Mouse (Mus musculus) limb, embryonic 11.5 days (tissue): ENCODE measurements around the gene Trabd. TPM values are rescaled to one million over a fixed set of nuclear protein-coding genes. Genes with fewer than 3 reads are reported as not detected.

Experiments used
- ATAC-seq: fragments of 200-750 bp; cut with Nextera tagmentation; 2 replicates; pipeline ENCODE4 v1.8.0; 2017; ENCODE audit warnings: low read depth; ENCODE audit not compliant: insufficient number of reproducible peaks, low FRiP score, low TSS enrichment
- DNase-seq: peaks from one replicate; pipeline ENCODE4 v3.0.0-alpha.2; 2015; ENCODE audit warnings: low spot score
- H3K27ac ChIP-seq: fragments of 300-500 bp; sonication (generic); replicated peaks from 2 replicates; pipeline ENCODE4 v1.5.1; 2014; ENCODE audit warnings: low read depth, mild to moderate bottlenecking, low read length
- H3K27me3 ChIP-seq: fragments of 300-500 bp; sonication (generic); 2 replicates; pipeline ENCODE4 v1.6.1; 2014; ENCODE audit warnings: mild to moderate bottlenecking, low read length, mixed read lengths; ENCODE audit not compliant: control insufficient read depth, insufficient read depth
- H3K36me3 ChIP-seq: fragments of 300-500 bp; sonication (generic); 2 replicates; pipeline ENCODE4 v1.6.1; 2014; ENCODE audit warnings: mild to moderate bottlenecking, low read length, moderate library complexity, mixed read lengths; ENCODE audit not compliant: control insufficient read depth, insufficient read depth
- H3K4me1 ChIP-seq: fragments of 300-500 bp; sonication (generic); 2 replicates; pipeline ENCODE4 v1.6.1; 2014; ENCODE audit warnings: low read length, mixed read lengths; ENCODE audit not compliant: control insufficient read depth, insufficient read depth
- H3K4me2 ChIP-seq: fragments of 300-500 bp; sonication (generic); 2 replicates; pipeline ENCODE4 v1.6.1; 2014; ENCODE audit warnings: low read depth, mild to moderate bottlenecking, moderate library complexity; ENCODE audit not compliant: severe bottlenecking
- H3K4me3 ChIP-seq: fragments of 300-500 bp; sonication (generic); 2 replicates; pipeline ENCODE4 v1.5.1; 2014; ENCODE audit warnings: low read depth, low read length
- H3K9ac ChIP-seq: fragments of 300-500 bp; sonication (generic); 2 replicates; pipeline ENCODE4 v1.6.1; 2014; ENCODE audit warnings: mild to moderate bottlenecking, low read length
- H3K9me3 ChIP-seq: fragments of 300-500 bp; sonication (generic); 2 replicates; pipeline ENCODE4 v1.6.1; 2016; ENCODE audit warnings: low read length; ENCODE audit not compliant: control insufficient read depth
- WGBS: fragments of 180-500 bp; shearing (Covaris S2); extraction: QIAGEN DNeasy Blood & Tissue Kit; methylation state at CpG from one replicate; pipeline ENCODE4 v1.1.7; 2014; 5-methylcytosine and 5-hydroxymethylcytosine counted together
- polyA plus RNA-seq: library from polyadenylated mRNA; unstranded; fragments of >200 nt; fragmentation: Nextera tagmentation; extraction: Ambion mirVana; gene quantifications from 2 replicates; pipeline ENCODE4 v1.2.1, GENCODE M21; 2014

The Trabd gene
- polyA plus RNA-seq, 1 experiment from 2014 or later, result 49.0 TPM

- WGBS, result 76% methylated on average over 19 of the region's 19 CpGs
- Histone ChIP-seq H3K27me3 (peaks cover 39% of the 10 kb centered on the region), H3K9ac (no peak overlapping the region), H3K4me2 (no peak overlapping the region), H3K9me3 (no peaks in the 10 kb centered on the region), H3K27ac (no peak overlapping the region), H3K36me3 (no peaks in the 10 kb centered on the region; the same call in 1 of the 2 replicates), H3K4me3 (no peak overlapping the region), H3K4me1 (no peaks in the 10 kb centered on the region)
- ATAC-seq, result no peak
- DNase-seq, result no peak
Observed at GRCm38 (mm10) chr15:89069336-89069840, 5.5 kb upstream of the Trabd start.

- Histone ChIP-seq H3K27me3 (peaks cover 36% of the 10 kb centered on the region), H3K4me2 (no peak overlapping the region), H3K9ac (no peak overlapping the region), H3K36me3 (no peaks in the 10 kb centered on the region; the same call in 1 of the 2 replicates), H3K4me3 (no peak overlapping the region), H3K27ac (no peak overlapping the region), H3K9me3 (no peaks in the 10 kb centered on the region), H3K4me1 (peaks cover 8% of the 10 kb centered on the region; the same call in 1 of the 2 replicates)
- no peak for ATAC-seq
- WGBS, result 79% methylated on average over 24 of the region's 24 CpGs
- DNase-seq, result no peak
Observed at GRCm38 (mm10) chr15:89070606-89071005, 4.3 kb upstream of the Trabd start.

- Histone ChIP-seq H3K4me2 (no peak overlapping the region), H3K9ac (no peak overlapping the region)
- 53% methylated on average over 10 of the region's 10 CpGs for WGBS
Observed at GRCm38 (mm10) chr15:89073993-89074603, 826 bp upstream of the Trabd start.

DNA sequence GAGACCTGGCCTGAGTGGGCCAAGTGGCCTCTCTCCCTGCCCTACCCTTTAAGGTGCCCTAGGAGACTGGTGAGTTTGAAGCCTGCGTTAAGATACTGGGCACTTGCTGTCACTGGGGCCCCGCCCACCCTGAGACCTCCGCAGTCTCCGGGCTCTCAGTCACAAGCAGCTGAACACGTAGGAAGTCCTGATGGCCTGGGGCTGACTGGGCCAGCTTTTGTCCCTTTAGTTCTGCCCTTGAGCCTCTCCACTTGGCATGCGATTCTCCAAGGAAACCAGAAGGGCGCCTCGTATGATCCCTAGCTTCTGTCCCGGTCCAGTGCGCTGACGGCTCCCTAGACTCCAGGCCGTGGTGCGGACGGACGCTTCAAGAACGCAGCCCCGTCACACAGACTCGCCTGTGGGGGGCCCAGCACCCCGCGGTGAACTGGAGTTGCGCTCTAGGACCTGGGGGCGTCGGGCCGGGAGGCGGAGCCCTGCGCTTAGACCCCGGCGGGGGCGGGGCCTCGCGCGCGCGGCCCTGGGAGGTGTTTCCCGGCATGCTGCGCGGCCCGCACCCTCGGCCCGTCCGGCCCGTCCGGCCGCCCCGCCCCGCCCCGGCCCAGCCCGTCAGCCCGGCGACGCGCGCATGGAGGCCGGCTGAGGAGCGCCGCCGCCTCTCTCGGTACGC, 689 bp downstream of the Trabd start:
- peak overlapping the region; percentile 62 for H3K27ac ChIP-seq
- ATAC-seq (peak; percentile 90), DNase-seq (peak; percentile 91)
- under 1% methylated on average over 46 of the region's 59 CpGs for WGBS
- no peaks in the 10 kb centered on the region for H3K9me3 ChIP-seq
- no peaks in the 10 kb centered on the region for H3K27me3 ChIP-seq
- H3K4me3 ChIP-seq, result peak overlapping the region; percentile 62
- peak overlapping the region; percentile 87 for H3K4me2 ChIP-seq
- H3K9ac ChIP-seq, result peak overlapping the region; percentile 75
- peaks cover 25% of the 10 kb centered on the region for H3K4me1 ChIP-seq
- no peaks in the 10 kb centered on the region for H3K36me3 ChIP-seq

More at GRCm38 (mm10) chr15:89073993-89074603, 826 bp upstream of the Trabd start:
- H3K4me1 ChIP-seq, result peaks cover 25% of the 10 kb centered on the region
- H3K27me3 ChIP-seq, result 0 out of 2 replicates have a peak, but pooled peaks cover 4% of the 10 kb centered on the region
- H3K36me3 ChIP-seq, result no peaks in the 10 kb centered on the region
- no peaks in the 10 kb centered on the region for H3K9me3 ChIP-seq
- ATAC-seq, result no peak
- H3K4me3 ChIP-seq, result no peak overlapping the region
- DNase-seq, result no peak
- no peak overlapping the region for H3K27ac ChIP-seq

DNA sequence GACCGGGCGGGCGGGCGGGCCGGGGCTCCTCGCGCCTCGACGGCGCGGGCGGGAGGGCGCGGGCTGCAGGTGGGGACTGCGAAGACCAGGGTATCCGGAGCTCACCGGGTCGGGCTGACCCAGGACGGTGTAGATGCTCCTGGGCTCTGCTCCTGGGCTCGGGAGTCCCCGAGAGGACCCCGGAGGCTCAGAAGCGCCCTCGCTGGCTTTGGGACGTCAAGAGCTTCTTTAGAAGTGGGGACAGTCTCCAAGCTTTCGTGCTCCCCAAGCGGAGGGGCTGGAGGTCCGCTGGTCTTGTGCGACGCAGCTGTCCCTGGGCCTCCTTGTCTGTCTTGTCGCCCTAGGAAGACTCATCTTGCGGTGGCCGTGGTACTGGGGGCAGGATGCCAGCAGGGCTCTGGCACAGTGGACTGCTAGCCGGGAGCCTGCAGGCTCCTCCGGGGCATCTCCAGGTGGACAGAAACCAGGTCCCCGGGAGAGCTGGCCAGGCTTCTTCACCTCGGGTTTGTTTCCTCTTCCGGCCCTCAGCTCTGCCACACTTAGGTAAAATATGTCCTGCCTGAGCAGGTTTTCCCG, 1.3 kb downstream of the Trabd start:
- no peaks in the 10 kb centered on the region for H3K36me3 ChIP-seq
- peak overlapping the region; percentile 75 for H3K9ac ChIP-seq
- ATAC-seq (no peak), DNase-seq (peak; percentile 63)
- 0 out of 2 replicates have a peak overlapping the region, but pooled peaks have one; percentile 0 for H3K27ac ChIP-seq
- under 1% methylated on average over 33 of the region's 39 CpGs for WGBS
- H3K4me1 ChIP-seq, result peaks cover 25% of the 10 kb centered on the region
- H3K27me3 ChIP-seq, result no peaks in the 10 kb centered on the region
- H3K9me3 ChIP-seq, result no peaks in the 10 kb centered on the region
- H3K4me3 ChIP-seq, result peak overlapping the region; percentile 62
- H3K4me2 ChIP-seq, result peak overlapping the region; percentile 87

- H3K4me3 ChIP-seq, result no peak overlapping the region
- WGBS, result 44% methylated on average over 9 of the region's 9 CpGs
- DNase-seq (no peak), ATAC-seq (no peak)
- peak overlapping the region; percentile 22; the same call in 1 of the 2 replicates for H3K4me2 ChIP-seq
- H3K27ac ChIP-seq, result peak overlapping the region; percentile 33; the same call in 1 of the 2 replicates
- no peaks in the 10 kb centered on the region for H3K9me3 ChIP-seq
- peak overlapping the region; percentile 27; the same call in 1 of the 2 replicates for H3K9ac ChIP-seq
- peaks cover 25% of the 10 kb centered on the region for H3K4me1 ChIP-seq
- no peaks in the 10 kb centered on the region for H3K27me3 ChIP-seq
- H3K36me3 ChIP-seq, result peaks cover 3% of the 10 kb centered on the region; the same call in 1 of the 2 replicates
Observed at GRCm38 (mm10) chr15:89078208-89078836, 3.4 kb downstream of the Trabd start.

DNA sequence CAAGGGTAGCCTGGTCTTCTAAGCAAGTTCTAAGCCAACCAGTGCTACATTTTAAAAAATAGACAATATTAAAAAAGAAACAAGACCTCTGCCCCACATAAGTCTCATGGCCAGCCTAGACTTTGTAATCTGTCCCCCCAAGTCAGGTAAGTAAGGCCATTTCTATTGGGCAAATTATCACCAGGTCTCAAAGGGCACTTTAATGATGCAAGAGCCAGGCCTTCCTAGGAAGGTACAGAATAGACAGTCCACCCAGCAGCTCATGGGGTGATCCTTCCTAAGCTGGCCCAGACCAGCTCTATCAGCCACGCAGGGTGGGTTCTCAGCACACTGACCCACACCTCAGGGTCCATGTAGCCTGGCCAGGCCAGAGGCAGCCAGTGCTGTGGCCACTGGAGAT, 9.0 kb downstream of the Trabd start:
- Histone ChIP-seq H3K4me1 (0 out of 2 replicates have a peak, but pooled peaks cover 5% of the 10 kb centered on the region), H3K4me3 (no peak overlapping the region), H3K9ac (no peak overlapping the region), H3K27me3 (no peaks in the 10 kb centered on the region), H3K27ac (no peak overlapping the region), H3K4me2 (no peak overlapping the region), H3K36me3 (peaks cover 7% of the 10 kb centered on the region), H3K9me3 (no peaks in the 10 kb centered on the region)
- no peak for DNase-seq
- ATAC-seq, result no peak
- WGBS, result 96% methylated on average over 1 of the region's 1 CpGs

GRCm38 (mm10) chr15:89084826-89085225, 9.9 kb downstream of the Trabd start:
- H3K4me2 ChIP-seq, result no peak overlapping the region
- no peak overlapping the region for H3K9ac ChIP-seq
- peaks cover 6% of the 10 kb centered on the region; the same call in 1 of the 2 replicates for H3K4me1 ChIP-seq
- ATAC-seq (no peak), DNase-seq (no peak)
- no peaks in the 10 kb centered on the region for H3K27me3 ChIP-seq
- H3K4me3 ChIP-seq, result no peak overlapping the region
- H3K27ac ChIP-seq, result no peak overlapping the region
- 90% methylated on average over 2 of the region's 2 CpGs for WGBS
- H3K36me3 ChIP-seq, result peaks cover 7% of the 10 kb centered on the region
- no peaks in the 10 kb centered on the region for H3K9me3 ChIP-seq
